Mouse (Mus musculus): ENCODE measurements around the gene Zfand2a.
A peak's percentile ranks its signal among the peaks of the same experiment; 100 is the strongest.

The Zfand2a gene

DNA sequence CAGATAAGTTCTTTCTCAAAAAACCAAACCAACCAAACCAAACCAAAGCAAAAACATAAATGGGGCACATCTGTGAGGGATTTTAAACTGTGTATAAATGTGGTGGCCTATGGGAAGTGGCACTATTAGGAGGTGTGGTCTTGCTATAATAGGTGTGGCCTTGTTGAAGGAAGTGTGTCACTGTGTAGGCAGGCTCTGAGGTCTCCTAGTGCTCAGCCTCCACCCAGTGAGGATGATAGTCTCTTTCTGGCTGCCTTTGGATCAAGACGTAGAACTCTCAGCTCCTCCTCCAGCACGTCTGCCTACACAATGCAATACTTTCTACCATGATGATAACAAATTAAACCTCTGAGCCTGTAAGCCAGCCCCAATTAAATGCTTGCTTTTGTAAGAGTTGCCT is 18.0 kb downstream of the Zfand2a start:
- no peak for DNase-seq (ENCODE audit: low spot score)

DNA sequence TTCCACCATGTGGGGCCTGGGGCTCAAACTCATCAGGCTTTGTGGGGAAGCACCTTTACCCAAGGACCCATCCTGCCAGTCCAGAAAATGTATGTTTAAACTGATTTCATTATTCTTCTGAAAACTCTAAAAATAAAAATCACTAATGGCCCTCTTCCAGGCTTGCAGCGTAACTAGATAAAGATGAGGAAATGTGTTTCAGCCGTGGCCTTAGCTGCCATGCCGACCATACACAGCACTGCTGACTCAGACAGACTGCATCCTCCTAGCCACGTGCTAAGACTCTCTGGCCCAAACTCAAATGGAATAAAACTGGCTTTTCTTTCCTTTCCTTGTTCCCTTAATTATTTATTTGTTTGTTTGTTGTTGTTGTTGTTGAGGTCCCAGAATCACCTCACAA is 19.5 kb downstream of the Zfand2a start:
- no peak for DNase-seq (ENCODE audit: low spot score)

DNA sequence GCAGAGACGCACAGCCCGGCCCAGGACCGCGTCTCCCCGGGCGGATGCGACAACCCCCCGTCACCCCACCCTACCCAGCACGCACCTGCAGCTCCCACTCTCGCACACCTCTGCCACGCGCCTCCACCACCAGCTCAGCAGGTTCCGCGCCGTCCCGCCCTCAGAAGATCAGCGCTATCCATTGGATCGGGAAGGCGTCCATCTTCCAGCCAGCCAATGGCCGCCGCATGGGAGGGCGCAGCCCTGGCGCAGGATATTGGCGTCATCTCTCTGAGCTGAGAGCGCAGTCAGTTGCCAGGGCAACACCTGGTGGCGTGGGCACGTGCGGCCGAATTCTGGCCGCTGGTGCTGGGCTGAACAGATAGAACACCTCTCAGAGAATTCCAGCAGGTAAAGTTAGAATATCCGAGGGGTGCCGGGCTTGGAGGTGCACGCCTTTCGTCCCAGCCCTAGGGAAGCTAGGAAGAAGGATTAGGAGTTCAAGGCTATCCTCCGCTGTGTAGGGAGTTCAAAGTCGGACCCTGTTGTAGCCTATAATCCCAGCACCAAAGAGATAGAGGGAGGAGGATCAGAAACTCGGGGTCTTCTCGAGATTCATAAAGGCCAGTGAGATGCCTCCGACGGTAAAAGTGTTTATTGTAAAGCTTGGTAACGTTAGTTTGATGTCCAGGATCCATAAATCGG is 23.8 kb downstream of the Zfand2a start, which contains the start of gene 3110082I17Rik:
Gene 3110082I17Rik (minus strand): TSS at position 144 of the 684 bp plus-strand sequence.
- peak; percentile 89 for DNase-seq (ENCODE audit: low spot score)

DNA sequence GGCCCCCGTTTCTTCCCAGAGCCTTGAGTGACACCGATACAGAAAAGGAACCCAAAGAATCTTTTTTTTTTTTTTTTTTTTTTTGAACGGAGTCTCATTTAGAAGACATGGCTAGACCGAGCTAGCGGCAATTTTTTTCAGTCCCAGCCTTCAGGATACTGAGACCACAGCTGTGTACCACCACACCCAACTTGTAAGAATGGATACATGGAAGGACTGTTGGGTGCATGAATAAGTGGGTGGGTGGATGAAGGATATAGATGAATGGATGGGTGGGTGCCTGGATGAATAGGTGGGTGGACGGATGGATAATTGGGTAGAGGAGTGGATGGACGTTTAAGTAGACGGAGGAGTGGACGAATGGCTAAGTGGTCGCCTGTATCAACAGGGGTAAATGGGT is 24.4 kb downstream of the Zfand2a start:
- no peak for DNase-seq (ENCODE audit: low spot score)

DNA sequence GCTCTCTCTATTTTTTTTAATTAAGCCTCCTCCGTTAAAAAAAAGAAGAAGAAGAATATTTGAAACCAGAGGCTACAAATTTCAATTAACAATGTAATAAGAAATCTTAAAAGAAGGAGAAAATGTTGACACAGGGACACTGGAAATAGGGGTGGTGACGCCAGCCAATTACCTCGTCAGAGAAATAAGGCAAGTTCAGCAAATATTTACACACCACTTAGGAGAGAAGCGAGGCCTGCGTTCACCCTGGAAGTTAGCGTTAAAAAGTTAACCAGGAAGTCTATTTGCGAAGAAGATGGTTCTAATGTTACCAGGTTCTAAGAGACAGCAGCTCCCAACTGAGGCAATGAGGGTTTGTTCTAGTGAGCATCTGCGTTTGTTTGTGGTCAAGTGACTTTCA is 27.1 kb downstream of the Zfand2a start:
- DNase-seq (ENCODE audit: low spot score), result no peak

DNA sequence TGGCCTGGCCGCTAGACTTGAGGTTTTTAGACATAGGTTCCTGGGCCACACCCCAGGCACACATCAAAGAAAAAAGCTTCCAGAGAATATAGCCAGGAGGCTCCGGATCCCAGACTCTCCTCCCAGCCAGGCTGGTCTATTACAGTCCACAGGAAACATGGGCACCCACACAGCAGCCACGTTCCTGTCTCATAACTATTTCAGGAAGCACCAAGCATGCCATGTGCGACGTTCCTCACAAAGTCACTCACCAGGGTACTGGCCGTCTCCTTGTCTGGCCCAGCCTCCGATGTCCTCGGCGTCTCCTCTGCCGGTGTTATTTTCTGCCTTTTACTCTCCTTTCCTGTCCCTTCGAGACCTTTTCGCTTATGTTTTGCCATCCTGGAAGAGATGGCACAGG is 29.2 kb downstream of the Zfand2a start:
- no peak for DNase-seq (ENCODE audit: low spot score)

DNA sequence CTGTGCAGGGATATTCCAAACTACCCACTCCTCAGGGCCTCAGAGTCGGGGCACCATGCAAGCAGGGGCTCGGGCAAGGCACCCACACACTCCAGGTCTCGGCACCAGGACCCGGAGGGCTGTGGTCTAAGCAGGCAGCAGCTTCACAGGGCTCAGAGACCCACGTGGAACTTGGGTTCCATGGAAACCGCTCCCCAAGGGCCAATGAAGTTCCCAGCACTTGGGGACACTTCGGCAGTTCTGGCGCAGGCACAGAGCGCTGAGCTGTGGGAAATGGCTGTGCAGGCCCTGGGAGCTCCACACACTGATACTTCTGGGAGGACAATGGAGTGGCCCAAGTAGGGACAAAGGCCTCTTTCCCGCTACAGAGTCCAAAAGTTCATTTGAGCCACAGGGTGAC is 31.3 kb downstream of the Zfand2a start:
- no peak for DNase-seq (ENCODE audit: low spot score)

DNA sequence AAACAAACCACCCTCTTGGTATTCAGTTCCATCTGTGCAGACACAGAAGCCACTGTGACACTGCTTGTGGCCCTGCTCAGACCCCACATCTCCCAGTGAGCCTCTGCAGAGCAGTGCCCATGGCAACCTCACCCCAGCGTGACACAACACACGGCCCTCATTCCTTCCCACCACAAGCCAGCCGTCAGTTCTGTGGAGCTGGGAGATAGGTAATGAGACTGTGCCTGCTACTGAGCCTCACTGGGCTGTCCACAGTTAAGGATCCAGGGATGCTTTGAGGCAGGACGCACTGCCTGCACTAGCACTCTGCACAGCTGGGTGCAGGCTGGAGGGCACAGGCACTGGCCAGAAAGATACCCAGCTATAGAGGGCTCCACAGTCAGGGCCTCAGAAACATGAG is 34.4 kb downstream of the Zfand2a start:
- no peak for DNase-seq (ENCODE audit: low spot score)

DNA sequence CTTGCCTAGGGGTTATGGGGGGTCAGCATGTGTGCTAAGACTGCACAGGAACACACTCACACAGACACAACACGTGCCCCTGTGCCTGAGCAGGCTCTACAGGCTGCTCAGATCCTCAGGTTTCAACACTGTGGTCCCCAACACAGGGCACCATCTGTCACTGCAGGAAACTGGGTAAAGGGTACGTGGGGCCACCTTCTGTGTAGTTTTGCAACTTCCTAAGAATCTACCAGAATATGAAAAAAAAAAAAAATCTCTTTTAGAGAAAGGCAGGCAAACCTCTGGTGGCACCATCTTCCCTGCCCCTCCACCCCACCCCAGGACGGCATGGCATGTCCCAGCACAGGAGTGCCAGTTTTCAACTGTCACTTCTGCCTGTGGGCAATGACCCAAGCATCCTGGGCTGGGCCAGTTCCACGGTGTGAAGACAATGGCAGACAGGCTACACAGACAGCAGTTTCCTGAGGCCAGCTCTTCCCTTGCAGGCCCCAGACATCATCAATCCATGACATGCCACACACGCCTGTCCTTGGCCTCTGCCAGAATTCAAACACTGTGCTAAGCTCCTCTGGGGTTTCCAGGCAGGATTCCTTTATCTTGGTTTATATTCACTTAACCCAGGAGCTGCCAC is 35.1 kb downstream of the Zfand2a start:
- no peak for DNase-seq (ENCODE audit: low spot score)

DNA sequence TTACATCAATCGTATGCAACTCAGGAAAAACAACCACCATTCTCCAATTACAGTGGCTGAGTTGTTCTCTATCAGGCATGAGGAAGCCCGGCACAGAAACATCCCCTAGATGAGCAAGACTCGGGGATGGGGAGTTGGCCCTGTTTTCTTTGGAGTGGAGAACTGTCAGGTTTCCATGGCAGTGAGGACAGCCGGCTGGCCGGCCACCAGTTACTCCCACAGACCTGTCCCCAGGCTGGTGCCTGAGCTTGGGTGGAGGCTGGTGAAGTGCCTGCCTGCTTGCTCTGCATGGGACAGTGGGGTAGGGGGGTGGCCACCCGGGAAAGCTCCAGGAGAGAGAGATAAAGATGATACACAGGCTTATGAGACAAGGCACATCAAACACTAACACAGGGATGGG is 36.3 kb downstream of the Zfand2a start:
- DNase-seq (ENCODE audit: low spot score), result no peak

DNA sequence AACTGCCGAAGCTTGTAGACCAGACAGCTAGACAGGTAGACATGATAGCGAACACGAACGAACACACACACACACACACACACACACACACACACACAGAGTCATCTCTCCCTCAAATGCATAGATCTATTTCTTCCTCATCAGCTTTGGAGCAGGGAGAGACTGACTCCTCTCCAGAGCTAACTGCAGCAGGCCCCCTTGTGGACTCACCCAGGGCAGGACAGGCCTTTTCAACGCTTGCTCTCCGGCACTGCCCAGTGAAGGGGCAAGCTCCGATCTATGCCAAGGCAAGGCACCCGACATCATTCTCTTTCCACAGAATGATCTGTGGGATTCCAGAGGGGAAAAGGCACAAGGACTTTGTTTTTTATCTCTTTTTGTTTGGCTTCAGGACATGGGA is 39.1 kb downstream of the Zfand2a start:
- no peak for DNase-seq (ENCODE audit: low spot score)

DNA sequence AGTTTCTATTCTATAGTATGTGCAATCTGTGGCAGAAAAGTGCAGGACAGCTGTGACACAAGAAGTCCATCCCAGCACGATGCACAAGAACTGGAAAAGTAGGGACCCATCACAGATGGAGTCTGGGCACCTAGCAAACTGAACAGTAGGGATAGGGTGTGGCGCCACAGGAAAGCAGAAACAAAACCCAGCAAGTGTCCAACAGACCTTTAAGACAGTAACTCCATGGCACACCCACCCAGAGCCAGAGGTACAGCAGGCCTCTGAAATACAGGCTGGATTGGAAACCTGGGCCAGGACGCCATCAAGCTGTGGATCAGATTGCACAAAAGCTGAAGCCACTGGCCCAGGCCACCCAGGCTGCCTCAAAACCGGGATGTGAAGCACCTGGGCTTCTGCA is 41.4 kb downstream of the Zfand2a start:
- no peak for DNase-seq (ENCODE audit: low spot score)

DNA sequence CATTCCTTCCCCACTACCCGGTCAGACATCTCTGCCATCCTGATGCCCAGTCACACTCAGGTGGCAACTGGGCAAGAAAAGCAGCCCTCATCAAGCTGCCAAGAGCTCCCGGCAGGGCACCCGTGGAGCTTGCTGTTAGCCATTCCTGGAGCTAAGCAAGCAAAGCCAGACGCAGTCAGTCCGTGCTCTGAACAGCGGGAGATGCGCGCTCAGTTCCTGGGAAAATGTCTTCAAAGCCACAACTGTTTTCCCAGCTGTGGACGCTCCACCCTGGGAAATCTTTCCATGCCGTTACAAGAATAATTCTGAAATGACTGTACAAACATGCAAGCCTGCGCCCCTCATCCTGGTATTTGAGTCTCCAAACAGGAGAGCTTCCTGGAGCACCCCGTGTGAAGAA is 41.9 kb downstream of the Zfand2a start:
- no peak for DNase-seq (ENCODE audit: low spot score)

DNA sequence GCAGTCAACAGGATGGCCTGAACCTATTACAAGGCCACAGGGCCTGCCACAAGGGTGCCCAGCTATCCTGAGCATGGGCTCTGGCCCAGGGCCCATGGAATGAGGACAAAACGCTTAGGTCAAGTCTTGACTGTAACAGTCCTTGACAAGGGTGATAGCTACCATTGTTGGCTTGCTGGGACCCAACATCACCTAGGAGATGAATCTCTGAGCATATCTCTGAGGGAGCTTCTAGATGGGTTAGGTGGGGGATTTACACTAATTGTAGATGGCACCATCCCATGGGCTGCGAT is 42.7 kb downstream of the Zfand2a start:
- DNase-seq (ENCODE audit: low spot score), result no peak

DNA sequence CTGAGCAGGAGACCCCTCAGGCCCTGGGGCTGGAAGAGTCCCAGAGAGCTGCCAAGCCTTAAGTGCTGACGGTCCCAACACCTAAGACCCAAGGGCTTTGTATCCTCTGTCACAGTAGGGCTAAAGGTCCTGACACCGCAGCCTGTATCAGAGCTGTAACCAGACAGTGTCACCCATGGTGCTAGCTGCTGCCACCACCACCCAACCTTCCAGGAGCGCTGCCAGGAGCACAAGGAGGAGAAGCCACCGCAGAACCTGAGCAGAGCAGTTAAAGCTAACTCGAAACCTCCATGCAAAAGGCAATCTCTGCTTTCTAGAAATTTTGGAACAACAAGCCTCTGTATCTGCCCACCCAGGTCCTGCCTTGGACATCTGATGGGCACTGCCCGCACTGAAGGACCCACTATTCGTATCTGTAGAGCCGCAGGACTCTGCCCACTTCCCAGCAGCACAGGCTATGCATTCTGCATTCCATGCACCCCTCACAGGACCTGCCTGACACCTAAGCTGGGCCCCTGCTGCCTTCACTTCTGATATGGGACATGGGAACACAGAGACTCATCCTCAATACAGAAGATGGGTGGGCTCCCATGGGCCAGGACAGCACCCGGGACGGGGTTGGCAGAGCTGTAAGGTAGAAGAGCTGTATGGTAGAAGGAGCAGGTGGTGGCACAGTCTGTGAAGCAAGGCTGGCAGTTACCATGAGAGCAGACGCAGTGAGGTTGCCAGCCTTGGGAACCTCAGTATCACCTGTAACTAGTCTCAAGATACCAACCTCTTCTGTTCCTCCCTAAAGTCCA is 43.2 kb downstream of the Zfand2a start:
- no peak for DNase-seq (ENCODE audit: low spot score)

DNA sequence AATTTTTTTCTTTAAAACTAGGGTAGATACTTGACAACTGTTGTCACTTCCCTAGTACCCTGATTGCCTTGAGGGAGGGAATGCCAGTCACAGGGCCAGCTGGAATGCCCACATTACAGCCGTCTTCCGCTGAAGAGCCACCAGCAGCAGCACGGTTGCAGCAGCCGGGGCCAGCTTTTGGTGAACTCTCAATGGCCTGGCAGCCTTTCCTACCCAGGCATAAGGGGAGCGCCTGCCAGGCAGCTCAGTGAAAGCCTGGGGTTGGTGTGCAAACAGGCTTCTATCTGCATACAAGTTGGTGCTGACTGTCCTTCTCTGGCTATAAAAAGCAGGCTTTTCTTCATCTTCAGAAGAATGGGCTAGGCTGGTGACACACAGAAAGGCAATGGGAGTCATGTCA is 43.9 kb downstream of the Zfand2a start:
- no peak for DNase-seq (ENCODE audit: low spot score)

DNA sequence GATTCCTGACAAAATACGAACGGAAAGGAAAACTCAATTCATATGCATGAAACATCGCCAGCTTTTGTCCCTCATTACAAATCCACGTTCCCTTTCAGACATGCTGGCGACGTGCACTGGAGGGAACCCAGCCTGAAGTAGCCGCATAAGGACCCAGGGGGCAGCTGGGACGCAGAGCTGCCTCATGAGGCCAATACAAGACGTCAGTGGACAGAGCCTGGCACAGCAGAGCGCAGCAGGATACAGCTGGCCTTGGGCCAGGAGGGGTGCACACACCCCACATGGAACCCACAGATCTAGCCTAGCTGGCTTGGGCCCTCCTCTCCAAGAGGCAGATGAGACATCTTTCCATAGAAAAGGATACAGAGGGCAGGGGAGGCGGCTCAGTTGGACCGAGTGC is 45.9 kb downstream of the Zfand2a start:
- DNase-seq (ENCODE audit: low spot score), result no peak

DNA sequence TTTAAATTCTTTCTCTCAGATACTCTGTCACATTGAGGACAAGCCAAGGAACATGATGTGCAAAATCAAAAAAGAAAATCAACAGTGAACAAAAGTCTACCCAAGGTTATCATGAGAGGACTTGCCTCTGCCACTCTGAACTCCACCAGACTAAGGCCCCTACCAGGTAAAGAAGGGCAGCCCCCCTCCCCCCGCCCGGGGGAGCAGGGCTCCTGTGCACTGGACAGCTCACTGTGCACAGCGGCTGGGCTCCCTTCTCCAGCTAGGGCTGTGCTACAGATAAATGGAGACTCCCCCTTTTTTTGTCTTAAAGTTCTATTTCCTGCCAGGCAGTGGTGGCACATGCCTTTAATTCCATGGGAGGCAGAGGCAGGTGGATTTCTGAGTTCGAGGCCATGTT is 46.6 kb downstream of the Zfand2a start:
- DNase-seq (ENCODE audit: low spot score), result no peak

DNA sequence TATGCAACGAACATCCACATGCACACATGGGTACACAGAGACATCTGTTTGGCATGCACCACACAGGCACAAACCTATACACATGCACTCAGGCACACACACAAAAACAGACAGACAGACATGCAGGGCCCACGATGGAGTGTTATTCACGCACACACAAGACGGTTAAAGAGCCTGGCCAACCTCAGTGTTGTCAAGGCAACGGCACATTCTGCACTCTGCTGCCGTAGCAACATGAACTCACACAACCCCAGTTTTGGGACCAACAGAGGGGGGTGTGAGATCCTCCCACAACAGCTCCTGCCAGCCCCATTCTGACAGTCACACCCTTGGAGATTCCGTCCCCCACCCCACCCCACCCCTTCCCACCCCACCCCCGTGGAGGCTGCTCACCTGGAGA is 49.4 kb downstream of the Zfand2a start:
- no peak for DNase-seq (ENCODE audit: low spot score)

DNA sequence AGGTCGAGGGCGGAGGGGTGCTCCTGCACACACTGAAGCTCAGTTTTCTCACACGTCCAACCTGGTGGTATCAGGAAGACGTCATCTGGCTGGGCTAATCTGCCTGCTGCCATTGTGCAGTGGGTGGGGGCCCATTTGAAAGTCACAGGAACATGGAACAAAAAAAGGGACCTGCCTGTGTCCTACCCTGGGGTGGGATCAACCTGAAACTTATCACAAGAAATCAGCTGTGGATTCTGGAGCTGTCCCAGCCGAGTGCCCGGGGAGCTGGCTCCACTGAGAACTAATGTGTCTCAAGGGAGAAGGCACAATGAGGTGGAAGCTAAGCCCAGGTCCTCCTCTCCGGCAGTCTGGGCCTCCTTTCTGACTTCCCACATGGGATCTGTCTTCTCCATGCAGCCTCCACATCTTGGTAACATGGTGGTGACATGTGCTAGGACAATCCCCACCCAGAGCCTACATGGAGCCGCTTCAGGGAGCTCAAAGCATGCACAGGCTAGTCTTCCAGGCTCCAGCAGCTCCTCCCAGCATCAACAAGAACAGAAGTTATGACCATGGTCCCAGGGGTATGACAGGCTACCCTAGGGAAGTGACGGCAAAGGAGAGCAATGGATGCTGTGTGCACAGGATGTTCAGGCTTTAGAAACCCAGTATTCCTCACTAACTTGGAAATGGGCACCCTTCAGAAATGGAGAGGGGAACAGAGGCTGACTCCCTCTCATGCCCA is 50.3 kb downstream of the Zfand2a start:
- DNase-seq (ENCODE audit: low spot score), result no peak

DNA sequence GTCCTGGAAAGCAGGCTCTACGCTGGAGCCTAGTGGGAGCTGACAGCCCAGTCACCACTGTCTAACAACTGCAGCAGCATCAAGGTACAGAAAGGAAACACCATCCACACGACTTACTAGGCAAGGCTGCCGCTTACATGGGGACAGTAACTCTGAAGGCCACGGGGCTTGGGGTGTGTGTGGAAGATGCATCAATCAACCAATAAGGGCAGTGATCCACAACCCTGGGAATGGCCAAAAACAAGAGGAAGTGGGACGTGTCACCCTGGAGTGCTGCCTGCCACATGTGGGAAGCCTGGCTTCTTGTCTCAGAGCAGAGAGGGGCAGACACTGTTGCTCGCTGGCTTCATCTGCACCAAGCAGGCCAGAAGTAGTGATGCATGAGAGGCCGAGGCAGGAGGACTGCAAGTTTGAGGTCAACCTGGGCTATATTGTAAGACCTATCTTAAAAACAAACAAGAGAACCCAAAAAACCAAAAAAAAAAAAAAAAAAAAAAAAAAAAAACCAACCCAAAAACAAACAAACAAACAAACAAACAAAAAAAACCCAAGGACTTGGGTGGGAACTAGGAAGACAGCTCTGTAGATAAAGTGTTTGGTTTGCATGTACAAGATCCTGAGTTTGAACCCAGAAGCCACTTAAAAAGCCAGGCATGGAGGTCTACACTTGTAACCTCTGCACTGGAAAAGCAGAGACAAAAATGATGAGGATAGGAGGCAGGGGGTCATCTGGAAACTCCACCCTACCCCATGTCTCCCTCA is 51.4 kb downstream of the Zfand2a start:
- no peak for DNase-seq (ENCODE audit: low spot score)

DNA sequence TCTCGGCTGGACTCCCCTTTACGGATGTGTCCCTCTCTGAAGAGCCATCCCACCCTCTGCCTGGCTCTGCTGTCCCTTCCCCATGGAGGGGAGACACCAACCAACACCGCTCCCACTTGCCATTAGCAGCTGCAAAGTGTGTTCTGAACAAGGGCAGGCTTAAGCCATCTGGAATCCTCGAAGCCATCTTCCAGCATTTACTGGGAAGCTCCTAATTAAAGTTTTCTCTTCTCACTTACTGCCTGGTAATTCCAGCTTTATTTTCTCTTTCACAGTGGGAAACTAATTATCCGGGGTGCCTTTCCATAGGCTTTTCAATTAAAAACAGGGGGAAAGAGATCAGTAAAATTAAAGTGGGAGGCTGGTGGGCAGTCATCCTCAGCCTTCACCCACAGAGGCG is 52.0 kb downstream of the Zfand2a start:
- DNase-seq (ENCODE audit: low spot score), result no peak

Data from spleen, adult 12 weeks (tissue).